Mouse (Mus musculus): ENCODE measurements around the gene L3mbtl4.

L3mbtl4 gene

DNA sequence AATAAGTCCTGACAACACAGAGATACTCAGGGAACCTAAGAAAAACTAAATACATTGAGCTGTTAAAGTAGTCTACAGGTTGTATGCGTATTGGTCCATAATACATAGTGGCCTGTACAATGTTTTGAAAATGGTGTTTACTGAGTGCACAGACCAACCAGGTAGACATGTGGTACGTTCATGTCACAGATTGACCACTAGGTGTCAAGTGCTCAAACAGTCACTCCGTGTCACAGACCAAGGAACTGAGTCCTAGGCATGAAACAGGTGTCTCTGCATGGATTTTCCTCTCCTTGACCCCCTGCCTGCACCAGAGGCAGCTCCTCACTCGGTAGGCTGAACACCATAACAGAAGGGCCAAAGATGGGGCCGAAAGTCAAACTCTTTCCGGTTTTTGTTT, 366.6 kb downstream of the L3mbtl4 start:
- no peak for DNase-seq (ENCODE audit: extremely low spot score, low spot score)

GRCm38 (mm10) chr17:68642521-68643088, 369.0 kb downstream of the L3mbtl4 start:
- no peak for DNase-seq (ENCODE audit: extremely low spot score, low spot score)

- no peak for DNase-seq (ENCODE audit: extremely low spot score, low spot score)
Observed at GRCm38 (mm10) chr17:68666528-68666927, 392.9 kb downstream of the L3mbtl4 start.

- DNase-seq (ENCODE audit: extremely low spot score, low spot score): no peak
Observed at GRCm38 (mm10) chr17:68672088-68672504, 398.5 kb downstream of the L3mbtl4 start.

DNA sequence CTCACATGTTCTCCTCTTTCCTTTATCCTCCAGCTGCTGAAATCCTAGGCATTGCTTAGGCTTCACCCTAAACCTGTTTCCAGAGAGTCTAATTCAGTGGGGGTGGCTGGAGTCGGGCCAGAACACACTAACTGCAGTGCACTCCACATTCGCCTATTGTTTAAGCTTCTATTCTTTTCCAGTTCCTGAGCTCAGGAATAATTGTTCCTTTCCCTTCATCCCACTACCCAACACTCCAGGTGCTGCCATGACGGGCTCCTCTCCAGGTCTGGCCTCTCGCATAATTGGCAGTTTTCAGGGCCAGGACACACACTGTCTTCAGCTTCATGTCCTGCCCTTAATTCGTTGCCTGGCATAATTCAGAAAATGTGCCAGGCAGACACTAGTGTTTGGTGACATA, 437.1 kb downstream of the L3mbtl4 start:
- DNase-seq (ENCODE audit: extremely low spot score, low spot score): no peak

DNA sequence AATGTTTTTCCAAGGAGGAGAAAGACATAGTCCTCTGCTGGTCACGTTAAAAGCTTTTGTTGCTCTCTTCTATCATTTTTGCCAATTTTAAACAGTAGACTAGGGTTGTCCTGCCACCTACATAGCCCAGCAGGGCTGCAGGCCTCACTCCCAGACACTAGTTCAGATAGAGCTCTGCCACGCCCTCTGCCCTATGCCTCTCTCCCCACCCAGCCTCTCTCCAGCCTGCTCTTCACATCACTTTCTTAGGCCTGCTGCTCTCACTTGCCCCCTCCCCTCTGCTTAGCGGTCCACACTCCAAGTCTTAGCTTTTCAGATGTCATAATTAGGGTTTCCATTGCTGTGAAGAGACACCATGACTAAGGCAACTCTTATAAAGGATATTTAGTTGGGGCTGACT, 437.8 kb downstream of the L3mbtl4 start:
- no peak for DNase-seq (ENCODE audit: extremely low spot score, low spot score)

DNA sequence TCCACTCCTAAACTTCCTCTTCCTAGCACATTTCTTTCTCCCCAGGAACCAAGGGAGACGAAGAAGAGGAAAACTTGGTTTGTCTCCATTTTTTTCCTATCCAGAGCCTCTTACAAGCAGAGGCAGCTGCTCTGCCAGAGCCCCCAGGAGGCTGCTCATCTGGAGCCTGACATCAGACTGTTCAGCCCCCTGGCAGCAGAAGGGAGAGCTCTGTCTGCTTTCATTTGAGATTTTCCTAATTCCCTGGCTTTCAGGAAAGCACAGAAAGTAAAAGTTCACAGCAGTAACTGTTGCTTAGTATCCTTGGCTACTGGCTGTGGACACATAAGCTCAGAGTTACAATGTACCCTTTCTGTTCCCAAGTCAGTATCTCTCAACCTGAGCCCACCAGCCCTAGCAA, 474.7 kb downstream of the L3mbtl4 start:
- DNase-seq (ENCODE audit: extremely low spot score, low spot score): no peak

GRCm38 (mm10) chr17:68750513-68750912, 476.9 kb downstream of the L3mbtl4 start:
- DNase-seq (ENCODE audit: extremely low spot score, low spot score): no peak

DNA sequence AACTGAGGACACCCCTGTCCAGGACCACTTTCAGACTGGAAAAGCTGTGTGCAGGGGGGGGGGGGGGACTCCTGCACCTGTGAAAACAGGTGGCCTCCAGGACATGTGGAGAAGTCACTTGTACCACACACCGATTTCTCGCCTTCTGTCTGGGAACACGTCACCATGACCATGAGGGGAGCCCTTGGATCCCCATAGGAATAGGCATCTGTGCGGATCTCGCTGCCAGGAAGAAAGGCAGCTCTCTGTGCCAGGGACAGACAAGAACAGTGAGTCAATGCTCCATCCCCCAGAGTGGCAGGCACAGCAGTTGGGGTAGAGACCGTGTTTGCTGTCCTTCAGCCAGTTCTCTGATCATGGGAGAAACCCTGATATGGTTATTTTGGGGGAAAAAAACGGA, 479.5 kb downstream of the L3mbtl4 start:
- DNase-seq (ENCODE audit: extremely low spot score, low spot score): no peak

DNA sequence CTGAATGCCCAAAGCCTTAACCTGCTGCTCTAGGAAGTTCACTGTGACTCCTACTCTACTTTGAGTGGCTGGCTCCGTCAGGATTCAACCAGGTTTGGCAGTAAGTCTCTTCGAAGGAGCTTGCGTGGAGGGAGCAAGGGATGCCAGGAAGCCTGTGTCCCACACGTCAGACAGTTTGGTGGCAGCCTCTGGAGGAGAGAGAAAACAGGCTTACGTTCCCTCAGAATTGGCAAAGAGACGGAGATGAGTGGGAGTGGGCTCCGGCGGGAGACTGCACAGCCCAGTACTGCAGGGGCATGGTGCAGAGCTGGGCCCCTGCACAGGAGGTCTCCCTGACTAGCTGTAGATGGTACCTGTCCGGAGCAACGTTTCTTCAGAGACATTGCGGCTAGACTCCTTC, 481.2 kb downstream of the L3mbtl4 start:
- no peak for DNase-seq (ENCODE audit: extremely low spot score, low spot score)

DNA sequence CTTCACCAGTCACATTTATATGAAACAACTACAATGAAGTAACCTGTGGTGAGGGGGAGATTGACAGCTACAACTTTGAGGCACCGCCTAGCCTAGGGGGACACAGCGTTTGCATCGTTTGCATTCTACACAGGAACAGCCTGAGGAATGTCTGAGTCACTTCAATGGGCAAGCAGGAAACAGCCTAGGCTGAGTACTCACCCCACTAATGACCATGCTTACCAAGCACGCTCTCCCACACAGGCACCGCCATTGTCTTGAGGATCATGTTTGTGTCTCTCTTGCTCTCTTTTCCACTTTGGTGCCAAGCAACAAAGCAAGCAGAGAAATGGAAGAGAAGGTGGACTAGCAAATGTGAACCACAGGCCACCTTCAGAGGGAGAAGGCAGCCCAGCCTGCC, 484.8 kb downstream of the L3mbtl4 start:
- no peak for DNase-seq (ENCODE audit: extremely low spot score, low spot score)

- no peak for DNase-seq (ENCODE audit: extremely low spot score, low spot score)
Observed at GRCm38 (mm10) chr17:68758936-68759335, 485.3 kb downstream of the L3mbtl4 start.

GRCm38 (mm10) chr17:68759978-68760377, 486.4 kb downstream of the L3mbtl4 start:
- no peak for DNase-seq (ENCODE audit: extremely low spot score, low spot score)

DNA sequence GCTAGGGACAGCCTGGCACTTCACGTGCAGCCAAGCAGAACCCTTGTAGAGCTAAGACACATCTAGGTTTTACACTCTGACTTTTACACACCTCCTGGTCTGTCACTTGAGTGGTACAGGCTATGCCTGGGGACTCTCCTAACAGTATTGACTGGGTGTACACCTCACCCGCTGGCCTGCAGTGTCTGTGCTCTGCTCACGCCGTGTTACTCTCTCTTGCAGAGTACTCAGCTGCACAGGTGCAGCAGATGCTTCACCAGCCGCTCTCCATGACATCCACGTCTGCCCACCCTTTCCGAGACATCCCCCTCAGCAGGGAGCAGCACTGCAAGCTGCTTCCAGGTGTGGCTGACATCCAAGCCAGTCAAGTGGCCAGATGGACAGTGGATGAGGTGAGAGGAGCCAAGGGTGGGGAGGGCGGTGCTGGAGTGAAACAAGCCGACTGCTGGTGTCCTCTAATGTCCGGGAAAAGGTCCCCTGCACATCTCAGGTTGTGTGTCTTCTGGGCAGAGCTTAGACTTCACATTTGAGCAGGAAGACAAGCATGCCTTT, 490.8 kb downstream of the L3mbtl4 start:
- DNase-seq (ENCODE audit: extremely low spot score, low spot score): no peak

DNA sequence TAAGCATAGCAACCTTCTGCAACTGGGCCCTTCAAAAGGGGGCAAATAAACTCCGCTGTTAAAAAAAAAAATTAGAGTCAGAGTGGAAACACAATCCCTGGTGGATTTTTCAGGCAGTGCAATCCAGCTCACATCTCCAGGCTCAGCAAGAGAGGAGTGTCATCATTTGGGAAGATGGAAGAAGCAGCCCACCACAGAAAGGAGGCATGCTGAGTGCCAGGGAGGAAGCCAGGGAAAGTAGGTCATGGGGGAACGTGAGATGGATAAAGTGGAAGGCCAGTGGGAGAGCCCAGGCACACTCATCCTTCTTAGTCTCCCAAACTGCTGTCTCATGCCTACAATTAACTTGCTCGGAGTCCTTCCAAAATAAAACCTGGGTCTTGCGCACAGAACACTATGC, 496.0 kb downstream of the L3mbtl4 start:
- DNase-seq (ENCODE audit: extremely low spot score, low spot score): no peak

- no peak for DNase-seq (ENCODE audit: extremely low spot score, low spot score)
Observed at GRCm38 (mm10) chr17:68771046-68771750, 497.6 kb downstream of the L3mbtl4 start.

DNA sequence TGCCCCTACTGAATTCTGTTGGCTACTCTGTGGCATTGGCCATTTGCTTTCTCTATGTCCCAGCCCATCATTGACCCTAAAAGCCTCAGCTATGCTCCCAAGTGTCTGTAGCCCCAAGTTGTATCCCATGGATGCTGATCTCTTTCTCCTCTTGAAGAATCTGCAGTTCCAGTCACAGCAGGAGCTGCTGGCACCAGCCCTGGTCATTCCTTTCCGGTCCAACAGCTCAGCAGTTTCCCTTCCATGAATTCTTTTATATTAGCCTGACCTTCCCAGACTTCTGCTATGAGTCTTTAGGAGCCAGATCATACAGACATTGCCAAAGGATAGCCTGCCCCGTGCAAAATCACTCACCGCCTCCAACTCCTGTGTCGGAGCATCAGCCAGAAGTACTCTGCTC, 520.1 kb downstream of the L3mbtl4 start:
- no peak for DNase-seq (ENCODE audit: extremely low spot score, low spot score)

DNA sequence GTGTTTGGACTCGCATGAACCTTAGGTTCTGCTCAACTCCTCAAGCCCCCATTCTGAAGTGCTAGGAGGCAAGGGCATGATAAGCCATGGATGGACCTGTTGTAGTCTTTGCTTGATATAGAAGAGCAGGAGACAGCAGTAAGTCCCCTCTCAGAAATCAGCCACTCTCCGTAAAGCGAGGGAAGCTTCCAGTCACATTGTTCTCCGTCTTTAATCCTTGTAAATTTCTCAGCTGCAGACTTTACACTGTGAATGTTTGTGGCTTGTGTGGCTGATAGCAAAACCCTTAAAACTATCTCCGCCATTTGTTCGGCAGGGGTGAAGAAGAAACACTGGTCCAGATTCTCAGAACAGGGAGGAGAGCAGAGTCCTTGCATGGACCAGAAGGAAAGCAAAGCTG, 552.7 kb downstream of the L3mbtl4 start, which contains the start of gene Tmem200c:
Gene Tmem200c, plus strand, starts transcription at position 301 of the 400 bp plus-strand sequence.
- no peak for DNase-seq (ENCODE audit: extremely low spot score, low spot score)
